Mouse (Mus musculus): ENCODE data around the gene Maats1. TPM values are rescaled to one million over a fixed set of nuclear protein-coding genes. Genes with fewer than 3 reads are reported as not detected.

Maats1 gene
- polyA plus RNA-seq, 1 experiment from 2014 or later, result 0.04 TPM

DNA sequence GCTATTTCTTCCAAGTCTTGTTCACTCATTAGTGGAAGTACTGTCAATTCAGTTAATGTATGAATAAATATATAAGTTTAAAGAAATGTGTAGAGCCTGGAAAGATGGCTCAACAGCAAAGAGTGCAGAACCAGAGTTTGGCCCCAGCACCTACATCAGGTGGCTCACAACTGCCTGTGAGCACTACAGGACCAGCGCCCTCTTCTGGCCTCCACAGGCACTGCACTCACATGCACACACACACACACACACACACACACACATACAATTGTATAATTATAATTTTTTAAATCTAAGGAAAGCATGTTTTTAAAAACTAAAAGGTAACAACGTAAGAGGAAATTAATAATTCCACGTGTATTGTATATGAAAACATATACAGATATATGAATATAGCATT, 12.6 kb downstream of the Maats1 start:
- no peak overlapping the region for H3K27ac ChIP-seq (ENCODE audit: low read depth)
- ATAC-seq, result no peak
- TF ChIP-seq EP300 (IDR thresholded peaks at IDR 0.05; ENCODE audit: low read depth), result no peak
- TF ChIP-seq CTCF (IDR thresholded peaks at IDR 0.05; ENCODE audit: low read depth), result peak; percentile 32

DNA sequence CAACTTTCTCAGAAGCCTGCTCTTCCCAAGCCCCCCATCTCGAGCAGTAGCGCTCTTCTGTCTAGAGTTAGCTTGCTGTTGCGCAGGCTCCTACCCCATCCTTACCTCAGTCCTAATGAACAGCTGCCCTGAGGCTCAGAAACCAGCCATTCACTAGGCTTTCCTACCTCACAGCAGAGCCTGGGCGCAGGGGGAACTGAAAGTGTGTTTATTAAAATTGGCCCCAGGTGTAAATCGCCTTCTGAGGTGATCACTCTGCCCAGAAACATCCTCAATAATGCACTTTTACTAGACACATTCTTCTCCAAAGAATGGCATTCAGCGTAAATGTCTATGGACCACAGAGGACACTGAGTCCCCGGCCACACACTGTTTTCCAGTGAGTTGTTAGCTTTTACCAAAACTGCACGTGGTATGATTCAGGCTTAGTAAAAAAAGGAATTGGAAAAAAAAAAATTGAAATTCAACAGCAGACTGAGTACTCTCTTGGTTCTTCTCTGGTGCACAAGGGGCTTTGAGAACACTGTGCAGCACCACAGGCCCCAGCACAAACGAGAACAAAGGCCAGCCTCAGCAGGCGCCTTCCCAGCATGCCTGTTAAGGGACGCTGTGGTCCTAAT, 15.1 kb downstream of the Maats1 start:
- Histone ChIP-seq H3K4me2 (ENCODE audit: low read depth, low read length) (no peak overlapping the region), H3K4me1 (ENCODE audit: insufficient read depth) (no peaks in the 10 kb centered on the region), H3K36me3 (replicated peaks; ENCODE audit: insufficient read depth, low read length) (no peaks in the 10 kb centered on the region), H3K4me3 (ENCODE audit: low read depth, low read length) (no peak overlapping the region), H3K27ac (ENCODE audit: low read depth) (no peak overlapping the region), H3K27me3 (ENCODE audit: insufficient read depth, low read length) (no peaks in the 10 kb centered on the region), H3K9me3 (ENCODE audit: low read length) (no peaks in the 10 kb centered on the region), H3K9ac (replicated peaks) (no peak overlapping the region)
- ATAC-seq (no peak), DNase-seq (no peak)
- TF ChIP-seq CTCF (IDR thresholded peaks at IDR 0.05; ENCODE audit: low read depth) (no peak), EP300 (IDR thresholded peaks at IDR 0.05; ENCODE audit: low read depth) (no peak)
- 82% methylated on average over 11 of the region's 11 CpGs for WGBS (ENCODE audit: insufficient replicate concordance)

More for the DNA sequence above, 12.6 kb downstream of the Maats1 start:
- Histone ChIP-seq H3K4me3 (ENCODE audit: low read depth, low read length) (no peak overlapping the region), H3K9ac (replicated peaks) (no peak overlapping the region), H3K36me3 (replicated peaks; ENCODE audit: insufficient read depth, low read length) (no peaks in the 10 kb centered on the region), H3K4me1 (ENCODE audit: insufficient read depth) (no peaks in the 10 kb centered on the region), H3K9me3 (ENCODE audit: low read length) (no peaks in the 10 kb centered on the region), H3K27me3 (ENCODE audit: insufficient read depth, low read length) (no peaks in the 10 kb centered on the region), H3K4me2 (ENCODE audit: low read depth, low read length) (no peak overlapping the region)
- peak; percentile 13 for DNase-seq
- 75% methylated on average over 3 of the region's 3 CpGs for WGBS (ENCODE audit: insufficient replicate concordance)

DNA sequence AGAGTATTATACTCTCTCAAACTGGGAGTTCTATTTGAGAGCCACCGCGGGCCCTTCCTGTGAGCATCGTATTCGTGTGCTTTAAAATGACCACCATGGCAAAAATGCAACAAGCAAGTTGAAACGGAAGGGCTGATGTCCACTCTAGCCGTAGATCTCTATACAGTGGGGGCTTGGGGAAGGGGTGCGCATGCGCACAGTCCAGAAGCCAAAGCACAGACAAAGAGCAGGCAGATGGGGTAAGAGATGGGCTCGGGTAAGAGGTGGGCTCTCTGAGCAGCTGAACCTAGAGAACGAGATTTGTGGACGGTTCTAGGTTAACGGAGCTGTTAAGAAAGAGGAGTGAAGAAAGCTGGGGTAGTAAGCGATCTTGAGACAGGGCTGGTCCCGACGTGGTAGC, 17.6 kb downstream of the Maats1 start:
- 89% methylated on average over 15 of the region's 15 CpGs for WGBS (ENCODE audit: insufficient replicate concordance)
- no peak for ATAC-seq

DNA sequence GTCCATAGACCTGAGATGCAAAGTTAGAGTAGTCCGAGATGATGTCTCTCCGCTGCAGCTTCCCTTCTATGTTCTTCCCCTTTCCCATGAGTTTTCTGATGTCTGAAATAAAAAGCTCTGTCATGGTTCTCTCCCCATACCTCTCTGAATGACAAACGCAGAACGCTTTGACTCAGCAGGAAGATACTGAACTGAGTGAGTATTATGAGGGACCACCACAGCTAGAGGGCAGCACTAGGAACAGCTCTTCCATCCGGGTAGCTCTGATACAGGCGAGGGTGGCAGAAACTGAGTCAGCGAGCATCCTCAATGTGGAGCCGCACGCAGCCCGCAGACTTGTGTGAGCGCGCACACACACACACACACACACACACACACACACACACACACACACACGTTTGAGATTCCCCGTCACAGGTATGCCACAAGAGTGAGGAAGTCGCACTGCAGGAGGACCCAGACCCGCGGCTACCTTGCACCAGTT, 20.4 kb downstream of the Maats1 start:
- no peaks in the 10 kb centered on the region for H3K9me3 ChIP-seq (ENCODE audit: low read length)
- H3K4me3 ChIP-seq (ENCODE audit: low read depth, low read length), result no peak overlapping the region
- 24% methylated on average over 17 of the region's 17 CpGs for WGBS (ENCODE audit: insufficient replicate concordance)
- no peak overlapping the region for H3K9ac ChIP-seq (replicated peaks)
- TF ChIP-seq EP300 (IDR thresholded peaks at IDR 0.05; ENCODE audit: low read depth), result no peak
- peak; percentile 74 for TF ChIP-seq CTCF (IDR thresholded peaks at IDR 0.05; ENCODE audit: low read depth)
- H3K27me3 ChIP-seq (ENCODE audit: insufficient read depth, low read length), result no peaks in the 10 kb centered on the region
- no peaks in the 10 kb centered on the region for H3K36me3 ChIP-seq (replicated peaks; ENCODE audit: insufficient read depth, low read length)
- no peak for ATAC-seq
- peak; percentile 57 for DNase-seq
- H3K27ac ChIP-seq (ENCODE audit: low read depth), result no peak overlapping the region
- no peak overlapping the region for H3K4me2 ChIP-seq (ENCODE audit: low read depth, low read length)
- no peaks in the 10 kb centered on the region for H3K4me1 ChIP-seq (ENCODE audit: insufficient read depth)

More for the DNA sequence above, 17.6 kb downstream of the Maats1 start:
- no peaks in the 10 kb centered on the region for H3K27me3 ChIP-seq (ENCODE audit: insufficient read depth, low read length)
- no peak for DNase-seq
- H3K9ac ChIP-seq (replicated peaks), result no peak overlapping the region
- no peak for TF ChIP-seq EP300 (IDR thresholded peaks at IDR 0.05; ENCODE audit: low read depth)
- no peak for TF ChIP-seq CTCF (IDR thresholded peaks at IDR 0.05; ENCODE audit: low read depth)
- no peak overlapping the region for H3K4me2 ChIP-seq (ENCODE audit: low read depth, low read length)
- H3K4me3 ChIP-seq (ENCODE audit: low read depth, low read length), result no peak overlapping the region
- H3K27ac ChIP-seq (ENCODE audit: low read depth), result no peak overlapping the region
- no peaks in the 10 kb centered on the region for H3K4me1 ChIP-seq (ENCODE audit: insufficient read depth)
- H3K9me3 ChIP-seq (ENCODE audit: low read length), result no peaks in the 10 kb centered on the region
- H3K36me3 ChIP-seq (replicated peaks; ENCODE audit: insufficient read depth, low read length), result no peaks in the 10 kb centered on the region

DNA sequence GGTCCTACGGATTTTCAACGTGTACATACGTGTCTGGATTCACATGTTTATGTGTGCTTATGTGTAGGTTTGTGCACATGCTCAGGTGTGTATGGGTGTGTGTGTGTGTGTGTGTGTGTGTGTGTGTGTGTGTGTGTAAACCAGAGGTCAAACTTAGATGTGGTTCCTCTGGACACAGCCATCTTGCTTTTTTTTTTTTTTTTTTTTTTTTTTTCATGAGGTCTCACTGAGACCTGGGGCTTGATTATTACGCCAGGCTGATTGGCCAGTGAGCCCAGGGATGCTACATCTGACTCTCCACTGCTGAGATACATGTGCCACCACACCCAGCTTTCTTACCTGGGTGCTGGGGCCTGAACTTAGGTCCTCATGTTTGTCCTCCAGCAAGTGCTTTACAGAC, 22.9 kb downstream of the Maats1 start:
- 80% methylated on average over 4 of the region's 4 CpGs for WGBS (ENCODE audit: insufficient replicate concordance)
- H3K4me3 ChIP-seq (ENCODE audit: low read depth, low read length), result no peak overlapping the region
- no peak for ATAC-seq
- no peak overlapping the region for H3K27ac ChIP-seq (ENCODE audit: low read depth)
- no peak overlapping the region for H3K9ac ChIP-seq (replicated peaks)
- H3K4me2 ChIP-seq (ENCODE audit: low read depth, low read length), result no peak overlapping the region
- DNase-seq, result no peak
- H3K4me1 ChIP-seq (ENCODE audit: insufficient read depth), result no peaks in the 10 kb centered on the region
- no peaks in the 10 kb centered on the region for H3K36me3 ChIP-seq (replicated peaks; ENCODE audit: insufficient read depth, low read length)
- H3K27me3 ChIP-seq (ENCODE audit: insufficient read depth, low read length), result no peaks in the 10 kb centered on the region
- no peak for TF ChIP-seq CTCF (IDR thresholded peaks at IDR 0.05; ENCODE audit: low read depth)
- no peak for TF ChIP-seq EP300 (IDR thresholded peaks at IDR 0.05; ENCODE audit: low read depth)
- no peaks in the 10 kb centered on the region for H3K9me3 ChIP-seq (ENCODE audit: low read length)

DNA sequence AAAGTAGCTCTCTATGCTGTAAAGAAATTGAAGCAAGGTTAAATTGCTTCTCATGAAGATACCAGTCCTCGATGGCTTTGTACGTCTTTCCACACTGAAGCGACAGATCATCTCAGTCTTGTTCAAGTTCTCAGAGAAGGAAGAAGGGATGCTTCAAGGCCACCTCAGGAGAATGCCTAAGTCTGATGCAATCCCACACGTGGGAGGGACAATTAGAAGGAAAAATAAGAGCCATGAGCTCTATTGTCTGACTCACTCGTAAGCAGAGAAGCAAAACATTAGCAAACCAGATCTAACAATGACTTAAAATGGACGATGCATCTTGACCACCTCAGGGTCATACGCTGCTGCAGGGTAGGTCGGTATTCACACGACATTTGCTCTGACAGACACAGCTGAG, 23.5 kb downstream of the Maats1 start:
- Histone ChIP-seq H3K4me2 (ENCODE audit: low read depth, low read length) (no peak overlapping the region), H3K4me1 (ENCODE audit: insufficient read depth) (no peaks in the 10 kb centered on the region), H3K9me3 (ENCODE audit: low read length) (no peaks in the 10 kb centered on the region), H3K27ac (ENCODE audit: low read depth) (no peak overlapping the region), H3K27me3 (ENCODE audit: insufficient read depth, low read length) (no peaks in the 10 kb centered on the region), H3K9ac (replicated peaks) (no peak overlapping the region), H3K4me3 (ENCODE audit: low read depth, low read length) (no peak overlapping the region), H3K36me3 (replicated peaks; ENCODE audit: insufficient read depth, low read length) (no peaks in the 10 kb centered on the region)
- ATAC-seq (no peak), DNase-seq (no peak)
- 73% methylated on average over 9 of the region's 9 CpGs for WGBS (ENCODE audit: insufficient replicate concordance)
- TF ChIP-seq EP300 (IDR thresholded peaks at IDR 0.05; ENCODE audit: low read depth) (no peak), CTCF (IDR thresholded peaks at IDR 0.05; ENCODE audit: low read depth) (no peak)

All from liver, postnatal 0 days (tissue).